Mouse (Mus musculus) kidney, adult 11 months (tissue): Measurements from ENCODE around the gene Hist1h2ag.
A peak's percentile ranks its signal among the peaks of the same experiment; 100 is the strongest.

Experiments
- DNase-seq: peaks from one replicate; pipeline ENCODE4 v3.0.0; 2022

Hist1h2ag gene

DNA sequence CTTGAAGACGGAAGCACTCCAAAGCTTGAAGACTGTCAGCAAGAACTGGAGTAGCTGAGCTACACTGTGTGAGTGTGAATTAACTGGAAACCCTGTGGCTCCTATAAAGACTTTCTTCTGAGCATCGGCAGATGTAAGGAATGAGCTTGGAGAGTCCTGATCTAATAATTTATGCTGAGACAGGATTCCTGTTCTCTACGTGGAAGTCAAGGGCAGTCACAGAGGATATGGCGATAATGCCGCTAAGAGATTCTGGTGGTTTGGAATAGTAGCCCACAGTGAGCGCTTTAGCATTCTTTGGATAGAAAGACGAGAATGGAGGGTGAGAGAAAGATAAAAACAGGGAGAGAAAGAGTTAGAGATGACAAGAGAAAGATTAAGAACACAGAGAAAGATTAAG is 34.9 kb downstream of the Hist1h2ag start:
- DNase-seq: no peak

DNA sequence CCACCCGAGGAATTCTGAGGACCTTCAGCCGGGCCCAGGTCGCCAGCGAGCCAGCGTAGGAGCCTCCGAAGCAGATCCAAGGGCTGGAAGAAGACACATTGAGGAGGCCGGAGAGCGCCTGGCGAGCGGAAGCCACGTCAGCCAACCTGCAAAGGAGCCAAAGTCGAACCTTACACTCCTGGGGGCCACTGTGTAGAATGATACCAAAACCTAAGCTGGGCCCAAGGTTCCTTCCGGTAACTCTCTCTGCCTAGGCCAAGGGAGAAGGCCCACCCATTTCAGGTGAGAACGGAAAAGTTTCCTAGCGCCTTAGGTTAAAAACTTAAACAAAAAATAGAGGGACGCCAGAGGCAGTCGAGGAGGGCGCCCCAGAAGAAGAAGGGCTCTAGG is 35.6 kb downstream of the Hist1h2ag start:
- DNase-seq: no peak

DNA sequence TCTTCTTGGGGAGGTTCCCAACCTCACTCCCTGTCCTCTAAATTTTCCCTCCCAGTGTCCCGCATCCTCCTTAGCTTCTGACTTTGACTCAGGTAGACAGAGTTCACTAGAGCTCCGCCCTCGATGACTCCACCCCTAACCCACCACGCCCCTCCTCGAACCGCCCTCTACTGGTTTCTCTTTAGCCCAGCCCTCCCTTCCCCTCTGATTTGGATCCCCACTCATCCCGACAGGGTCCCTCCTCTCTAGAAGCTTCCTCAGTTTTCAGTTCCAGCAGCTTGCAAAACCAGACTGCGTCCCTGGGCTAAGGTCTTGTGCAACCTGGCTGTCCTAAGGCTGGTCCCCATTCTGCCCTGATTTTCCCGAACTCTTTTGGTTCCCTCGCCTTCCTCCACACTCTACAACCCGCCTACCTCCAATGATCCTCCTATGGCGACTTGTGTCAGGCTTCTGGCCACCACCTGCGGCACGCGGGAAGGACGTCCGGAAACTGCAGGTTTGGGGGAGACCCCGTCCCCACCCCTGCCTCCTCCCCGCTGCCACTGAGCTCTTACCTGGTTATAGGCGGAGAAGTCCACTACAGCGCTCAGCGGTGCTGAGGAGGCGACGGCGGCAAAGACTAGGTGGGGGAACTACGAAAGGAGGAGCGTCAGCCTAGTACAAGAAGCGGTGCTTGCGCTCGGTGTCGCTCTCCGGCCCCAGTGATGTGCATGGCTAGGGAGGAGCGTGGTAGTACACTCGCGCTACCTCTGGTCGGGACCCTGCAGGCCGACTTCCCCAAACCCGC is 36.2 kb downstream of the Hist1h2ag start:
- DNase-seq: peak; percentile 25

DNA sequence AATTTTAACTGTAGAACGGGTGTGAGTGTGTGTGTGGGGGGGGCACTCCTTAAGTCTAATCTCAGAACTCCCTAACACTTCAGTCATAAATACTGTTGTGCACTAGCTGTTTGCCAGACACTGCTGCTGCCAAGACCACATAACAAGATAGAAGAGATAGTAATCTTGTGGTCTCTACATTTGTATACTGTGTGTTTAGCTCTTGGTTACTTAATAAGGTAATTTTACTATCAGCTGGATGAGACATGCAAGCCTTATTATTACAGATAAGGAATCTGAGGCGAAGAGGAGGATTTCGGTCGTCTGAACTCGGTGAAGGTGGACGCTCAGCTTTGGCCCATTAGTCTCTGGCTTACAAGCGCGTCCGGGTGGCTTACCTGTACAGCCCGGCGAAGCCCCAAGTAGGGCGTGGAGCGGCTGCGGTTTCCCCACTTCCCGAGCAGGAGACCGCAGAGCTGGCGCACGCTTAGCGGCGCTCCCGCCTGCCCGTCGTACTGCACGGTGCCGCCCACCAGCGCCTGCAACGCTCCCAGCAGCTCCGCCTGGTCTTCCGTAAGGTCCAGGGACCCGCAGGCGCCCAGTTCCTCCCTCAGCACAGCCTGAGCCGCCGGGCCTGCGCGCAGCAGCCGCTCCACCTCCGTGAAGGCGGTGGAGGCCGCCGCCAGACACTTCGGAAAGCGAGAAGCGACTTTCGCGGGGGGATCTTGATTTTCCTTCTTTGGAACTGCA is 37.0 kb downstream of the Hist1h2ag start:
- DNase-seq: no peak

DNA sequence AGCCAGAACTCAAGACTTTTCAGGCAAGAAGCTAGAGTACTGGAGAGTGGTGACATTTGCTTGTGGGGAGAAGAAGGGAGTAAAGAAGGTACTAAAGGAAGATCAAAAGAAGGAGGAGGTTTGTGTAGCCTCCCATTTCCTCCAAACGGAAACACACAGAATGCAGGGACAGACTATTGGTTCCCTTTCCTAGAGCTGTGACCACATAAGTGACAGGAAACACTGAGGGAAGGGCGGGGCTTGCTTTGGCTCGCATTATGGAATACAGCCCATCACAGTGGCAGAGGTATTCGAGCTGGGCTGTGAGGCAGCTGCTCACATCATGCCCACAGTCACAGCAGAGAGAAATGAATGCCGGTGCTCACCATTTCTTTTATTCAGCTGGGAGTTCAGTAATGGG is 40.9 kb downstream of the Hist1h2ag start:
- DNase-seq: no peak

DNA sequence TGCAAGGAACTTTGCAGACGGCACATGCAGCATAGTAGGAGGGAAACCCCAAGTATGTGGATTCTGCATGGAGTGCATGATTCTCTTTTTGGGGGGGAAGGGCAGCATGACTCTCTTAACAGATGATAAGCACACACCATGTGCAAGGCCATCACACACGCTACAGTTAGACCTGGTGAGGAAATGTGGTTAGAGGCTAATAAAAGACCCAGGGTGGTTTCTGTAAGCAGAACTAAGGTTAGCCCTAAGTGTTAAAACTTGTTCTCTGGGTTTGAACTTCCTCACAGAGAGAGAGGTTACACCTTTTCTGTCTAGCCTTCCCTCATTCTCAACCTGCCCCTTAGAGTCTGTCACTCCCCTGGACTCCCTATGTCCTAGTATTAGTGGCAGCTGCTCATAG is 41.4 kb downstream of the Hist1h2ag start:
- no peak for DNase-seq

DNA sequence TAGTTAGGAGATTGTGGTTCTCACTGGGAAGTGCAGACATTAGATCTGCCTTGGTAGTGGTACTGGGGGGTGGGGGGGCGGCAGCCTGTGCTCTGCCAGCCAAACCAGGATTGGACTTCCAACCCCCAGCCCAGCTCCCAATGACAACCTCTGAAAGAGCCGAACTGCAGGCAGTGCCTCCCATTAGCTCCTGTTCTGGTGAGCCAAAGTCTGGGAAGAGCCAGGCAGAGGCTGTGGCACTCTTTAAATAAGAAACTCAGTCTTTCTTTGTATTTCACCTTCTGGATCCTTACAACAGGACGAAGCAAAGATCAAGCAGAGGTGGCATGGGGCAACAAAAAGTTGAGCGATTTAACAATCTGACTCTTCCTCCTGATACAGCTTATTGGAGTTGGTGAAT is 43.6 kb downstream of the Hist1h2ag start:
- no peak for DNase-seq

DNA sequence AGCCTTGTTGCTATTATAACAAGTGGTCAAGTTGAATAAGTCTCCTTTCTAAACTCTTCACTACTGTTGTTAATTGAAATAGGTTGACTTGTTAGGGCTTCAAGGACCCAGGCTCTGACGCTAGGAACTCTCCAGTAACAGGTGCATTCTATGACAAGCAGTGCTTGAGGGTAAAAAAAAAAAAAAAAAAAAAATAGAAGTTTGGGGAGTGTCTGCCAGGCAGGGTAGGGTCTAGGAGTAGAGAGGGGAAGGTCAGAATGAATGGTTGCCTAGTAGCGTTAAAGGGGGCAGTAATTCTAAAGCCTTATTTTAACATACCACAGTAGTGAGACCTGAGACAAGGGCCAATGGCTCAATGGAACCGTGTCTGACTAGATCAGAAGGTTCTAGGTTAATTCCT is 44.3 kb downstream of the Hist1h2ag start:
- no peak for DNase-seq

DNA sequence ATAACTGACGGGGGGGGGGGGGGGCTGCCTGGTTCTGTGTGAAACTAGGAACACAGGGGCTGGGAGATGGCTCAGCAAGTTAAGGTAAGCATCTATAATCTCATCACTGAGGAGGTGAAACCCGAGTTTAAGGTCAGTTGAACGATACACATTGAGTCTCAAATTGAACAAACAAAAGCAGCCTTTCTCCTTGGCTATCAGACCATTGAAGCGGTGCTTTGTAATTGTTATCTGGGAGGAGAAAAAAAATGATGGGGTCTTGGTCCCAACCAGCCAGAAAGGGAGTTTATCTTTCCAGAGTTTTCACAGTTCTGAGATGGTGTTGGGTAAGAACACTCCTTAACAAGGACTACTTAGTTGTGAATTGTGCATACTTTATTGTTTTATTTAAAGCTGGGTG is 44.9 kb downstream of the Hist1h2ag start:
- no peak for DNase-seq

DNA sequence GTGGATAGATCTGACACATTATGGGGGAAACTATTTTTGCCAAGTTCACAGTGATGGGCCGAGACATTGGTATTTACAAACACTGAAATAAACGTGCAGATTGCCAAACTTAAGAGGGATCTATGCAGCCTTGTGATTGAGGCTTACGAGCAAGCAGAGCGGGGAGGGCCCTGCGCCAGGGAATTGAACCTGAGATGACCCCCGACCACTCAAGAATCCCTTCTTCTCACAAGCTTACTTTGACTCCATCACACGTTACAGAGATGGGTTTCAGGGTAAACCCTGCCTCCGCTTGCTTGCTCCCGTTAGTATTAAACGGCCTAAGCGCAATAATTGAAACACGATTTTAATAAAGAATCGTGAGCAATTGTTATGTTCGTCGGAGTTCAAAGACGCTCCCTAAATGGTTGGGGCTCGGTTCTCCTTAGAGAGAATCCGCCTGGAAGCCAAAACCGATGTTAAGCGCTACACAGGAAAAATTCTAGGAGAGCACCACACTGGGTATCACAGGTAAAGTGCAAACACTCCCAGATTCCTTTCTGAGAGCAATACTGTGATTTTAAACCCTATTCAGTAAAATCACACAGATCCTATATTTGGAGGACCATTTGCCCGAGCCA is 45.4 kb downstream of the Hist1h2ag start:
- no peak for DNase-seq

DNA sequence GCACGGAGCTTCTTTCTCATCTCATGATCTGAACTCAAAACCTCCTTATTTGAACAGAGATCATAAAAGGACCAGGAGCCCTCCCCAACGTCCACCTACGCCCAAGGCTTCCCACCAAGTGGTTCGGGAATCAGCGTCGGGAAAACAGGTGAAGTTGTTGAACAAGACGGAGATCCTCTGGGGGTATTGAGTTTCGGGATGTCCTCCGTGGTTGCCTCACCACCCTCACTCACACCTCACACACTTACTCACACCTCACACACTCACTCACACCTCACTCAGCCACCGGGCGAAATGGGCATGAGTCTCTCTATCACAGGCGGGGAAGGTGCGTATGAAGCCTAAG is 45.9 kb downstream of the Hist1h2ag start:
- no peak for DNase-seq

DNA sequence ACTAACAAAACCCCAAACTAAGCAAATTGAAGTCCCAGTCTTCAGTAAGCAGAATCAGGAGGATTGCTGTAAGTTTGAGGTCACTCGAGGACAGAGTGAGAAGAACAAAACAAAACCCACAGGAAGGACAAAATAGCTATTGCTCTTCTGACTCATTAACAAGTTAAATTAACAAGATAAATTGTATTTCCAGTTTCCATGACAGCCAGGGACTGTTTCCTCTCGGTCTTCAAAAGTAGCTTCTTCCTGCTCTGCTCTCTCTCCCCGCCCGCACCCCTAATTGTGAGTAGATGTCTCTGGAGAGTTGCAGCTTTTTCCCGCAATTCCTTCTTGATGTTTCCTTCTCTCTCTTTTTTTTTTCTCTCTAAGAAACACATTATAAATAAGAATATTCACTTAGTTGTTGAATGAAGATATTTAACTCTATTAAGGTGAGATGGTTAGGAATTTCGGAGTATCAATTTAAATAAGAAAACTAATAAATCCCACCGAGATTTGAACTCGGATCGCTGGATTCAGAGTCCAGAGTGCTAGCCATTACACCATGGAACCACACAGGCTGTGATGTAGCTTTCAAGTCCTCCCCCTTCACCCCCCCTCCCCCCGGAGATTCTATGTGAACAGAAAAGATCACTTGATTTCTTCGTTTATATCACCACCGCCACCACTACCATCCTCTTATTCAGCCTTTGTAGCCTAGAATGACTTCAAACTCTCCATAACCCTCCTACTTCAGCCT is 46.5 kb downstream of the Hist1h2ag start:
- no peak for DNase-seq

DNA sequence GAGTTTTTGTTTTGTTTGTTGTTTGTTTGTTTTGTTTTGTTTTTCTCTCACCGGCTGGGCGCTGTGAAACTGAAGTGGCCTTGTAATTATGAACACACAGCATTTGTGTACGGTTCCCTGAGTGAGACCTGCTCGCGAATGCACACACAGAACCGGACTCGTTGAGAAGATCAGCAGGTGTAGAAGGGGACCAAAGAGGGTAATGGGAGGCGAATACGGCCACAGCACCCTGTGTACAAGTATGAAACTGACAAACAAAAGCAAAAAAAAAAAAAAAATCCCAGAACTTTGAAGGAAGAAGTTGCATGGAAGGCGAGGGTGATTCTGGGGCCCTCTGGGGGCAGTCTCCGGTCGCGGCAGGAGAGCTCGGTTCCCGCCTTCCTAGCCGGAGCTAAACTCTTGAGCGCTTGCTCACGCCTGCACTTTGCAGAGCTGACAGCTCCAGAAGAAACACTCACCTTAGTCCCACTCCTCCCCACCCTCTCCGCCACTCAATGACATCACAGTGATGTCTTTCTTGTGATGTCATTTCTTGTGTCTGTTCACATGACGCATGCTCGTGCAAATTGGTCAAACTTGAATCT is 47.3 kb downstream of the Hist1h2ag start:
- DNase-seq: no peak

DNA sequence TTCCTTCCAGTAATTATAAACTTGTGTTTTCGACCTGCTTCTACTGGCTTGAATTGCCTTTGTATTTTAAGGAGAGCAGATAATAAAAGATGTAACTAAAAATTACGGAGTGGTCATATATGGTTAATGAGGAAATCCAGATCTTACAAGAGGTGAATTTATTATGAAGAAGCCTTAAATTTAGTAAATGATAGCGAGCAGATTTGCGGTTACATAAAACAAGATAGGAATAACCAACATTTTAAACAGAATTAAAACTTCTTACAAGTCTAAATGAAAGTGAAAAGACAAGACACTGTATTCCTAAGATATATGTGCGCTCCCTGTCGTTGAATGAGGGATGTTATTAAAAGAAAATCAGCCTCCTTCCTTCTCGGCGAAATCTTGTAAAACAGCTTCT is 47.8 kb downstream of the Hist1h2ag start:
- DNase-seq: no peak

DNA sequence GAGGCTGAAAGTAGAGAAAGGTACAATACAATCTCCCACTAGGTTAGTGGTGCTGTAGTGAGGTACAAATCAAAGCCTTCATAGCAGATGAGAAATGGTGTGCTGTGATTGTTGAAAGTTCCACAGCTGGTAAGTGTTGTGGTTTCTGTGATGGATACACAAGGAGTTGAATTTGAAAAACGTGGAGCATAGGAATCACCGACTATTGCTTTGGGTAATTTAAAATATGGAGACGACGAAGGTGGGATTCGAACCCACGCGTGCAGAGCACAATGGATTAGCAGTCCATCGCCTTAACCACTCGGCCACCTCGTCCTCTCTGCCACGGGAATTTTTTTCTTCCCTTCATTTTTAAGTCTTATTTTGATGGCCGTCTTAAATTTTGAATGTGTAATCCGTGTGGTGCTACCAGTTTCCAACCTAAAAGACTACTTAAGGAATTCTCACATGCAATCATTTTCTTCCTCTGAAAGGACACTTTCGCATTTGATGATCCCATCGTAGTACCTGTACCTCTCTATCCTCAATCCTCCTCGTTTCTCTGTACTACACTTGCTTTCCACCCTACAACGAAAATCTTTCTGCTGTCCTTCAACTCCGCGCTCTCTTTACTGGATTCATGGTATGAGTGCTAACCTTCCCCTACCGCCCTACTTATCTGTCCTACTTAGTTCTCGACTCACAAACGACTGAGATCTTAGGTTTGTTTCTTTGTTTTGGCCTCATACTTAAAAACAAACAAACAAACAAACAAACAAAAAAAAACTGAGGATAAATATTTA is 48.6 kb downstream of the Hist1h2ag start:
- DNase-seq: no peak

DNA sequence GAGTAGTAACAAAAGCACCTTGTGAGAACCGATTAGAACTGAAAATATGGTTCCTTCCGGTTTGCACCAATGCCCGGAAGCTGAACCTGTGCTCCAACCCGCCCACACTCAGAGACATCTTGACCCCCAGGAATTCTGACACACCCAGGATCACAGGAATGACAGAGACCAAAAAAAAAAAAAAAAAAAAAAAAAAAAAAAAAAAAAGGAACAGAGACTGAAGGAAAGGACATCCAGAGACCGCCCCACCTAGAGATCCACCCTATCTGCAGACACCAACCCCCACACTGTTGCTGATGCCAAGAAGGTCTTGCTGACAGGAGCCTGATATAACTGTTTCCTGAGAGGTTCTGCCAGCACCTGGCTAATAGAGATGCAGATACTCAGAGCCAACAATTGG is 50.2 kb downstream of the Hist1h2ag start:
- no peak for DNase-seq
